Mouse (Mus musculus) midbrain, postnatal 0 days (tissue): ENCODE measurements around the gene Ifnk. TPM values are rescaled to one million over a fixed set of nuclear protein-coding genes. Genes with fewer than 3 reads are reported as not detected.

Experiments
- ATAC-seq: fragments of 200-750 bp; cut with Nextera tagmentation; 2 replicates; pipeline ENCODE4 v1.8.0; 2017; ENCODE audit warnings: moderate number of reproducible peaks, mild to moderate bottlenecking, moderate TSS enrichment, moderate library complexity; ENCODE audit not compliant: low FRiP score
- DNase-seq: peaks from one replicate; pipeline ENCODE4 v3.0.0-alpha.2; 2015; ENCODE audit warnings: low spot score
- H3K27ac ChIP-seq: fragments of 300-500 bp; sonication (generic); 2 replicates; pipeline ENCODE4 v1.5.1; 2014; ENCODE audit warnings: low read depth, mild to moderate bottlenecking, low read length, mixed read lengths
- H3K27me3 ChIP-seq: fragments of 300-500 bp; sonication (generic); 2 replicates; pipeline ENCODE4 v1.6.1; 2014; ENCODE audit warnings: low read length, control low read depth, mixed read lengths; ENCODE audit not compliant: insufficient read depth
- H3K36me3 ChIP-seq: fragments of 300-500 bp; sonication (generic); 2 replicates; pipeline ENCODE4 v1.6.1; 2014; ENCODE audit warnings: low read length, control low read depth, mixed read lengths; ENCODE audit not compliant: insufficient read depth
- H3K4me1 ChIP-seq: fragments of 300-500 bp; sonication (generic); 2 replicates; pipeline ENCODE4 v1.6.1; 2014; ENCODE audit warnings: mild to moderate bottlenecking, control low read depth, antibody characterized with exemption, low read length, mixed read lengths; ENCODE audit not compliant: insufficient read depth
- H3K4me2 ChIP-seq: fragments of 300-500 bp; sonication (generic); 2 replicates; pipeline ENCODE4 v1.6.1; 2014; ENCODE audit warnings: low read depth, mild to moderate bottlenecking, low read length, mixed read lengths; ENCODE audit not compliant: poor library complexity, severe bottlenecking
- H3K4me3 ChIP-seq: fragments of 300-500 bp; sonication (generic); 2 replicates; pipeline ENCODE4 v1.5.1; 2014; ENCODE audit warnings: low read depth, mild to moderate bottlenecking, low read length, moderate library complexity
- H3K9ac ChIP-seq: fragments of 300-500 bp; sonication (generic); replicated peaks from 2 replicates; pipeline ENCODE4 v1.6.1; 2014; ENCODE audit warnings: mild to moderate bottlenecking, low read length, moderate library complexity, mixed read lengths; ENCODE audit not compliant: poor library complexity, severe bottlenecking
- H3K9me3 ChIP-seq: fragments of 300-500 bp; sonication (generic); 2 replicates; pipeline ENCODE4 v1.6.1; 2016; ENCODE audit warnings: low read length, control low read depth
- CTCF ChIP-seq: IDR thresholded peaks from 2 replicates; pipeline ENCODE4 v1.5.1; 2016; ENCODE audit warnings: antibody characterized with exemption, mild to moderate bottlenecking
- WGBS: fragments of 180-500 bp; shearing (Covaris S2); extraction: QIAGEN DNeasy Blood & Tissue Kit; methylation state at CpG from one replicate; pipeline ENCODE4 v1.1.7; 2014; 5-methylcytosine and 5-hydroxymethylcytosine counted together
- polyA plus RNA-seq: library from polyadenylated mRNA; unstranded; fragments of >200 nt; fragmentation: Nextera tagmentation; extraction: Ambion mirVana; gene quantifications from 2 replicates; pipeline ENCODE4 v1.2.1, GENCODE M21; 2015
- total RNA-seq: library from RNA; depleted of rRNA; stranded (reverse); fragments of >200 nt; gene quantifications from 2 replicates; pipeline ENCODE4 v1.2.3, GENCODE M21; 2014

Gene Ifnk
- total and polyA plus RNA-seq, 2 experiments from 2014 or later: not detected

DNA sequence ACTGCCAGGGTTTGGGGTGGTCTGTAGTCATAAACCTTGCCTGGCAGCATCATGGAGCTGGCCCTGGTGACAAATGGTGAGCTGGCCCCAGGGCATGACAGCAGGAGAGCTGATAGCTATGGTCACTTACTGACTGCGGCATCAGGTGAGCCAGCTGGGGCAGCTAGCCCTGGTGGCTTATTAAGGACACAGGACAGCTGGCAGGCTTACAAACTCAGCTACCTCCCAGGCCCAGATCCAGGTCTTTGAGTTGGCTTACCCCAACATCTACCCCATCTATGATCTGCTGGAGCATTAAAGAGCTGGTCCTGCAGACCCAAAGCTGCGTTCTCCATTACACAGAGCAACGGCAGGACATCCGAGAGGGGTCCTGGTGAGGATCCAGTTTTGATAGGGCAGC, 18.4 kb upstream of the Ifnk start:
- Histone ChIP-seq H3K9me3 (no peaks in the 10 kb centered on the region), H3K36me3 (no peaks in the 10 kb centered on the region), H3K4me1 (no peaks in the 10 kb centered on the region), H3K4me3 (no peak overlapping the region), H3K27ac (no peak overlapping the region), H3K27me3 (no peaks in the 10 kb centered on the region; the same call in 1 of the 2 replicates), H3K9ac (no peak overlapping the region), H3K4me2 (no peak overlapping the region)
- 97% methylated on average over 4 of the region's 4 CpGs for WGBS
- DNase-seq (no peak), ATAC-seq (no peak)
- TF ChIP-seq CTCF: no peak

DNA sequence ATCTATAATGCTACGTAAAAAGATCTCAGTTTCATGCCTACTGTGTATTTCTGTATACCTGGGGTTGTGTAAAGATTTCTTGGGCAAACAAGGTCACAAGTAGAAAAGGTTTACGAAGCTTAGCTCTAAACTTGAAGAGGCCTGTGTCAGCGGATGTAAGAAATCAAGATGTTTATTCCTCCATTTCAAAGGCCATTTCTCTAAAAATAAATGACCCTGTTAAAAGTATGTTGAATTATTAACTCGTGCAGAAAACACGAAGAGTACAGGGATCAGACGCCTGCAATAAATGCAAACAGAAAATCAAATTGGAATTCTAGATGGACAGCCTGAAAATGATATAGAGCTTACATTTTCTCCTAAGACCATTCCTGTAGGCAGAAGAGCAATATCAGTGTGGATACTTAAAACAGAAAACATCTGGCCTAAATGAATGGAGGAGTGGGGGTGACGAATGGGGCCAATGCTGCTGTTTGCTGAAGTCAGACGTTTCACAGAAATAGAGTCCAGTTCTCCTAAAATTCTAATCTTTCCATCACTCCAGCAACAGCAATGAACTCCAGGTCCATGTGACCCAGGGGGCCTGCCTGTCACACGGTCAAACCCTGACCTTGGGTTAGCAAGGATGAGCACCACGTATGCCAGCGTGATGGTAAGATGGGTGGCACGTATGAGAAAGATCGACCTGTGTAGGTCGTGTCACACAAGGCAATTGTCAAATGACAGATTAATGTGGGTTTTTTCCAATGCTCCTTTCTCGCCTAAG, 16.8 kb upstream of the Ifnk start:
- 89% methylated on average over 15 of the region's 15 CpGs for WGBS

DNA sequence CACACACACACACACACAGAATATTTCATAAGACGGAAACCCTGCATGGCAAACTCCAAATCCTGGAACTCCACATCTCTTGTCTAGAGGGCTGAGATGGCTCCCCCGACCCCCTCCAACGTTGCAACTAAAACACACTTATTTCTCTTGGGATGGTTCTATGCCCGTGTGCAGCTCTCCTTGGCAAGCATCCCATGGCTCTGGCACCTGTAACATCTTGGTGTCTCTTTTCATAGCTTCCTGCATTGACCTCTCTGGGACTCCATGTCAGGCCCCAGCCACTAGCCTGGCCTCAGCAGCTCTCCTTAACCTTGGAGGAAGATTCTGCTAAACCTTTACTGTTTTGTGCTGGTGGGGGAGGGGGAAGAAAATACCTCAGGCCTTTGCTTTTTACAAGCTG, 16.1 kb upstream of the Ifnk start:
- no peak for TF ChIP-seq CTCF
- 77% methylated on average over 4 of the region's 4 CpGs for WGBS
- no peaks in the 10 kb centered on the region for H3K27me3 ChIP-seq
- DNase-seq (no peak), ATAC-seq (no peak)
- no peak overlapping the region for H3K9ac ChIP-seq
- H3K4me2 ChIP-seq: no peak overlapping the region
- no peaks in the 10 kb centered on the region for H3K9me3 ChIP-seq
- no peaks in the 10 kb centered on the region for H3K4me1 ChIP-seq
- no peak overlapping the region for H3K4me3 ChIP-seq
- no peaks in the 10 kb centered on the region for H3K36me3 ChIP-seq
- no peak overlapping the region for H3K27ac ChIP-seq

More for the DNA sequence above, 16.8 kb upstream of the Ifnk start:
- DNase-seq (no peak), ATAC-seq (no peak)
- H3K4me1 ChIP-seq: no peaks in the 10 kb centered on the region
- no peak for TF ChIP-seq CTCF
- no peak overlapping the region for H3K4me2 ChIP-seq
- no peak overlapping the region for H3K27ac ChIP-seq
- no peak overlapping the region for H3K4me3 ChIP-seq
- H3K9ac ChIP-seq: no peak overlapping the region
- H3K9me3 ChIP-seq: no peaks in the 10 kb centered on the region
- no peaks in the 10 kb centered on the region for H3K27me3 ChIP-seq
- no peaks in the 10 kb centered on the region for H3K36me3 ChIP-seq

DNA sequence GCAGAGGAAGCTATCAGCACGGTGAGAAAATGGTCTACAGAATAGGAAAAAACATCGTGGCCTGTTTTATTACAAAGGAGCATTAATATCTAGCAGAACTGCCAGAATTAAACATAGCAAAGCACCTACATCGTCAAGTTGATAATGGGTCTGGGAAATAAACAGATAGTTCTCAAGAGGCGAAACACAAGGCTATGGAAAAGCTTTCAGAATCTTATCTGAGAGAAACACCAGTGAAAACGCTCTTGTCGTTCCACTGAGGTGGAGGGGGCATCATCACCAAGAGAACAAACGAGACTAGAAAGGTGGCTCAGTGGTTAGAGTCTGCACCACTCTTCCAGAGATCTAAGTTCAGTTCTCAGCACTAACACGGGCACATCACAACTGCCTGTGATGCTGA, 14.9 kb upstream of the Ifnk start:
- Histone ChIP-seq H3K27me3 (no peaks in the 10 kb centered on the region), H3K9ac (no peak overlapping the region), H3K9me3 (no peaks in the 10 kb centered on the region), H3K36me3 (no peaks in the 10 kb centered on the region), H3K27ac (no peak overlapping the region), H3K4me3 (no peak overlapping the region), H3K4me2 (no peak overlapping the region), H3K4me1 (no peaks in the 10 kb centered on the region)
- no peak for ATAC-seq
- WGBS: 84% methylated on average over 8 of the region's 8 CpGs
- TF ChIP-seq CTCF: no peak
- no peak for DNase-seq

DNA sequence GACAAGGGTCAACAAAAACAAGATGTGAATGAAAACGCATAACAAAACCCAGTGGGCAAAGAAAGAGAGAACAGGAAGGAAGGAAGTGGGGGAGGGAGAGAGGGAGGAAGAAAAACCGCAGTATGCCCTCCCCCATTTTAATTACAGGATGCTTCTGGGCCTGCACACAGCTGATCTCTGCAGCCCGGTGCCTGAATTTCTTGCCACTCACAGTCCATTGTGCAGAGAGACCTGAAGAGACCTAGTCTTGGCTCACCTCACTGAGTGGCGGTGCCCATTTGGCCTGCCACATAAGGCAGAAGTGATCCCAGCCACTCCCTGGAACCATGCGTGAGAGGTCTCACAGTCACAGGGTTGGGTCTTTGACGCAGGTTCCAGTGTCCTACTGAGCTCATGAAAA, 13.8 kb upstream of the Ifnk start:
- ATAC-seq (no peak), DNase-seq (no peak)
- WGBS: 54% methylated on average over 6 of the region's 6 CpGs
- Histone ChIP-seq H3K4me1 (no peaks in the 10 kb centered on the region), H3K27me3 (no peaks in the 10 kb centered on the region), H3K4me2 (no peak overlapping the region), H3K36me3 (no peaks in the 10 kb centered on the region), H3K9me3 (no peaks in the 10 kb centered on the region), H3K27ac (no peak overlapping the region), H3K4me3 (no peak overlapping the region), H3K9ac (no peak overlapping the region)
- TF ChIP-seq CTCF: no peak

DNA sequence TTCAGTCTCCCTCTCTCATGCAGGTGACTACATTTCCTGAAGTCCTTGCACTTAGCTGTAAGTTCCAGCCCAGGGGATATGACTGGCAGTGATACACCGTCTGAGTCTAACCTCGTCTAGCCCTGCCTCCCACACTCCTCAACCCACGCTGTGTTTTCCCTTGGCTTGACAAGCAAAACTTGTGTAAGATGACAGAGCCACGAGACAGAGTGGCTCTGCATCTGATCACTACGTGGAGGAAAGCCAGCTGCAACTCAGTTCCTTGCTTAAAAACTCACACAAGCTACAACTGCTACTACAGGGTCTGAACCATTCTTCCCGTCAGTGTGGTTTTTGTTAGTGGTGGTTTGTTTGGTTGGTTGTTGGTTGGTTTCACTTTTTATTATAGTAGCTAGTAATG, 11.5 kb upstream of the Ifnk start:
- Histone ChIP-seq H3K4me1 (no peaks in the 10 kb centered on the region), H3K27me3 (no peaks in the 10 kb centered on the region), H3K9ac (no peak overlapping the region), H3K9me3 (no peaks in the 10 kb centered on the region), H3K4me2 (no peak overlapping the region), H3K36me3 (no peaks in the 10 kb centered on the region), H3K4me3 (no peak overlapping the region), H3K27ac (no peak overlapping the region)
- no peak for TF ChIP-seq CTCF
- WGBS: 89% methylated on average over 6 of the region's 6 CpGs
- no peak for DNase-seq
- ATAC-seq: no peak
